Mouse (Mus musculus) adrenal gland, adult 2 months (tissue): ENCODE measurements around the gene Cipc. TPM values are rescaled to one million over a fixed set of nuclear protein-coding genes. Genes with fewer than 3 reads are reported as not detected.

Source experiments
- DNase-seq: peaks from one replicate; pipeline ENCODE4 v3.0.0; 2021
- polyA plus RNA-seq: library from polyadenylated mRNA; depleted of rRNA; stranded (reverse); fragments of >200 nt; gene quantifications from 2 replicates; pipeline ENCODE4 v1.2.3, GENCODE M21; 2012; rRNA removed
- total RNA-seq, 2 experiments: library from RNA; stranded (reverse); gene quantifications; 2 replicates each; pipeline ENCODE4 v1.2.3; 2021

The Cipc gene
- total and polyA plus RNA-seq, 3 experiments: 17.9 to 39.8 (median 29.3) TPM

DNA sequence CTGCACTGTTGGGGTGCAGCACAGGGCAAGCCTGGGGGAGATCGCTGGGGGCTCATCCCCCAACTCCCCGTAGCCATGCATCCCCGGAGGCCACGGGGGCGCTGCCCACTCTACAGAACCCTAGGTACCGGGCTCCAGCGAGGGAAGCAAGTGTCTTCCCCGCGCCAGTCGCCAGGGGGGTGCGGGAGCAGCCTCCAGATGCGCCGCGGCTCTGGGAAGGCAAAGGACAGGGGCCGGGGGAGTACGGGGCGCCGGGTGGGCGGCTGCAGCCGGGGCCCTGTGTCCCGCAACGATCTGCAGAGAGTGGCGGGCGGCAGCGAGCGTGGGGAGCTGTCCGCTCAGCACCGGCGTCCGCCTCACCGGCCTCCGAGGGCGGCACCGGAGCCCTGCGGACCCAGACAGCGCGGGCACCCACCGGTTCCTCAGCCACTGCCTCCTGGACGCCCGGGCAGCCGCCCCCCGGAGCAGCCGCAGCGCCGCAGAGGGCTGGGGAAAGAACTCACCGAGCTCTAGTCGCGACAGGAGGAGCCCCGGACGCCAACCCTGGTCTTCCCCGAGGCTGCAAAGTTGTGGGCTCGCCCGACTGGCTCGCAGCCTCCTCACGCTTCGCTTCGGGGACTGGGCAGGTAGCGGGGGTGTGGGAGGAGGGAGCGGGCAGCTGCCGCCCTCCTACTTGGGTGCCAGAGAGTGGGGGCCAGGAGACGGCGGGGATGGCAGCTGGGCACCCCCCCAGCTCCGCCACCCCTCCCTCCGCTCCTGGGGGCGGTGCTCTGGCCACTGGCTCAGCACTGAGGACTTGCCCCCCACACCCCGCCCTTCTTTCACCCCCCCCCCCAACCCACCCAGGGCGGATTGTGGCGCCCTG lies 43.3 kb downstream of the Cipc start, which contains the start of gene Zdhhc22:
Zdhhc22 (minus strand) TSS at position 541 of the 865 bp plus-strand sequence.
- DNase-seq: peak; percentile 46

DNA sequence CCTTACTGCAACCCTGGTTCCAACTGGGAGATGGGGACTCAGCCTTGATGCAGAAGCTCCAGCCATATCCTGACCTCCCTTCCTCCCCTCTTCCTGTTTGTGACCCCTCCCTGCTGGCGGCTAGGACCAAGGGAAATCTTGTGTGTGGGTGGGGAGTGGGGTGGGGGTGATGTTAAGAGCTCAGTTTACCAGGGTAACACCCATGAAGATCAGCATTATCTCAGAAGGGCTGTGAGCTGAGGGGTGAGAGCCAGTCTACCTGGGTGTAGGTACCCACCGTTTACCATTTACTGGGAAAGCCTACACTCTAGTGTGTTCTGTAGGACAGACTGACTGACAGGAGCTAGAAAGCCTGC lies 43.9 kb downstream of the Cipc start:
- no peak for DNase-seq

DNA sequence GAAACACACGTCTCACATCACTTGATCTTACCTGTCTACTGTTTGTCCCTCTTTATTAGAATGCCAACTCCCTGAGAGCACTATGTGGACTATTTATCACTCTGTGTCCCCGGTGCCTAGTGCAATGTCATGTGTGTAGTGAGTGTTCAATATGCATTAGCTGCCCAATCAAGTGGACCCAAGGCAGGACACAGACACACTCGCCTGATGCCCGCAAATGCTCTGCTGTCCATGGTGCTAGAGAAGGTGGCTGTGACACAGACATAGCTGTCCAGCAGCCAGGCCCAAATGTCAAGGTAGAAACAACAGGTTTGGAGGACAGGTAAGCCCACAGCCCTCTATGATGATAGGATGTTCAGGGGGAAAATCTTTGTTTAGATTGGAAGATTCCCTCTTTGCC lies 47.3 kb downstream of the Cipc start:
- no peak for DNase-seq

DNA sequence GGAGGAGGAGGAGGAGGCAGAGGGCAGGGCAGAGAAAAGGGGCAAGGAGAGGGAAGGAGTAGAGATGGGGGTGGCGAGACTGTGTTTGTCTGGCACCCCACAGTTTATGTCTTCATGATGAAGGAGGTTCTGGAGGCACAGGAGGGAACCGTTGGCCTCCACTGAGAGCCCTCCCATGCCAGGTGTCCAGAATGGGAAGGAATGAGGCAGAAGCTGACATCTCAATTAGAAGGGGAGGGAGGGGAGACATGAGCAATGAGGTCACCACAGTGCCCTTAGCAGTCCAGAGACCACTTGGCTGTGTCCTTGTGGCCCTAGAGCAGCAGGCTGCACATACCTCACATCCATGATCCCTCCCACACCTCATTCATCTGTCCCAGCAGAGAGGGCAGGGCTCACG lies 47.9 kb downstream of the Cipc start:
- DNase-seq: no peak

DNA sequence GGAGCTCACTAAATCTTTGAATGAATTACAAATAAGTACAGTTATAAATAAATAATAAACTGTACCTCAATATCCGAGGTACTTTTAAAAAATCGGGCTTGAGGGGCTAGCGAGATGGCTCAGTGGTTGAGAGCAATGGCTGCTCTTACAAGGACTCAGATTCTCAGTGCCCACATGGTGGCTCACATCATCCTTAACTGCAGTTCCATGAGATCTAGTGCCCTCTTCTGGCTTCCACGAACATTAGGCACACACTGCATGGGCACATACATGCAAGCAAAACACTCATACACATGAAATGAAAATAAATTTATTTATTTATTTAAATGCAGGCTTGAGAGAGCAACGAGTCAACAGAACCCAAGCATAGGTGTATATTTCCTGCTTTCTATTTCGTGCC lies 49.1 kb downstream of the Cipc start:
- DNase-seq: no peak

GRCm38 (mm10) chr12:86998699-86999098 lies 51.9 kb downstream of the Cipc start:
- no peak for DNase-seq

DNA sequence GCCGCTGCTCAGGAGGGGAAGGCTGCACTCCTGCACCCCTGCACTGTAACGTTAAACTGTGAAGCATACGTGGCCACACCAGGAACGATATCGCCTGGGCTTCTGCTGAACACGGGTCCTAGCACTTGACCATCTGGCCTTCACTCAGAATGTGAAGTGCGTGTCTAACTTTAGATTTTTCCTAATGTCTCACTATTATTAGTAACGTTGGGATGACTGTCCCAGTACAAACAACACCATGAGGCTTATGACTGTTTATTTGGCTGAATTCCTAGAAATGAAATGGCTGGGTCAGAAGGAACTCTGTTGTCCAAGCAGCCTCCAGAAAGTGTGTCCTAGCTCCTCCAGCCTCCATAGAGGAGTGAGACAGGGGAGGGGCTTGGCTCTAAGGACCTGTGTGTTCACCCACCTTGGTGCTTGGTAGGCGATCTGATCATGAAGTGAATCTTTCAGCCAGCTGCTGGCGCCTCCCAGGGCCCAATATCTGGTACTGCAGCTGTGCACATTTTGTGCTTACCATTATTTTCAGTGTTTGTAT lies 52.5 kb downstream of the Cipc start:
- no peak for DNase-seq

DNA sequence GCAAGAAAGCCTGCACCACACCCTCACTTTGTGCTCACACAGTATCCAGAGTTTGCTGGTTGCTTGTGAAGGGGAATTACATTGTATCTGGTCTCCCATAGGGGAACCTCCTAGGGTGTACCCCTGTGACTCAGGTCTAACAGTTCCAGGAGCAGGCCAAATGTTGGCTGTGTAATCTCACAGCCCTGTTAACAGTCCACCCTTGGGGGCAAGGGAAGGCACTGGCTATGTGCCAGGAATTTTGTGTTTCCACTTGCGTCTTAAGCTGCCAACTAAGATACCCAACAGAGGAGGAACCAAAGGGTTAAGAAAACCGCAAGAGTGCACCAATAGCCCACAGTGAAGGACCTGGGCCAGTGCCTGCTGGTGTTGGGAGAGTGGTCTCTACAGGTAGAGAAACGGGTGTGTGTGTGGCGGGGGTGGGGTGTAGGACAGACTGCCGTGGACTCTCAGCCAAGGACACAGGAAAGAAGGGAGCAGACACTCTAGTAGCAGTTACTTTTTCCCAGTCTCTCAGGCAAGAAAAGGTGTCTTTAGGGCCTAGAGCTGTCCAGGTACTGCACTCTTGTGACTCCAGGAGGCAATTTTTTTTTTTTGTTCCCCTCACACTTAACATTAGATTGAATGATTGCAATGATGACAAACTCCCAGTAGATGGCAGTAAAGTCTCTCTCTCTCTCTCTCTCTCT lies 53.5 kb downstream of the Cipc start:
- DNase-seq: no peak

- no peak for DNase-seq
Measured at GRCm38 (mm10) chr12:87000840-87001176, 54.0 kb downstream of the Cipc start.

DNA sequence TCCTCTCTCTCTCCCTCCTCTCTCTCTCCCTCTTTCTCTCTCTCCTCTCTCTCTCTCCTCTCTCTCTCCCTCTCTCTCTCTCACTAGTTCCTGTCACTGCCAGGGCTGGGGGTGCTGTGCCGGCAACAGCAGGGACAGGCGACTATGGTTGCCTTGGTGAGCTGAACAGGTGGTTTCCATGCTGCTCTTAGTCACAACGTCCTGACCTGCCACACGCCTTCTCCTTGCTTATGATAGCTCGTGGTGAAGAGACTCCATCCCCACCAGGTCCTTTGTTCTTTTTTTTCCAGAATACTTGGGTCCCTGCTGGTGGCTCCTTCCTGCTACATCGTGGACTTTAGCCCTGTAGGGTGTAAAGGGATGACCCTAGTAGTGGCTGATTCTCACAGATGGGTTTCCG lies 55.4 kb downstream of the Cipc start:
- no peak for DNase-seq

DNA sequence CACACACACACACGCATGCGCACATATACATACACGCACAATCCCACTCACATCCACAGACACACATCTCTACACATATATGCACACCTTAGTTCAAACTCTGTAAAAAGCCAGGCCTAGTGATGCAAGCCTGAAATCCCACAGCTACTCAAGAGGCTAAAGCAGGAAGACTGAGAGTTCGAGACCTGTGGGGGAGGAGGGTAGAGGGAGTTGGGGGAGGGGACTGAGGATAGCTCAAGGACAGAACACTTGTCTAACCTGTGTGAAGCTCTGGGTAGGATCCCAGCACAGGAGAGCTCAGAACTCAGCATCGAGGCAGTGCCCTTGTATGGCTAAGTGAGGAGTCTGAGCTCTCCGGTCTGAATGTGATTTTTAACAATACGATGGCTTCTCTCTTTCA lies 56.0 kb downstream of the Cipc start:
- DNase-seq: no peak

DNA sequence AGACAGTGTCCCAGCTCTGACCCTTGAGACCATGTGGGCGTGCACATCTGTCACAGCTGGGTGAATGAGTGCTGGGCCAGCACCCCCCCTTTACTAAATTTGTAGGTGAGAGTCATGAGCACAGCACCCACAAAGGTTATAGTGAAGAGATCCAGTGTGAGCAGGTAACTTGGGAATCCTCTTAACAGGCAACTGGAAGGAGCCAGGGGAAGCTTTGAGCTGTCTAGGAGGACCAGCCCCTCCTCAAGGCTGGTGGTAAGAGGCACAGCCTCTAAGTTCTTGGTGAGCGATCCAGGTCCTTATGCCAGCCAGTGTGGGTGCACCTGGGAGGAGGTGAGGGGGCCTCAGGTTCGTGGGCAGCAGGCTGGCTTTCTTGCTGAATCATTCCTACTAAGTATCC lies 56.8 kb downstream of the Cipc start:
- no peak for DNase-seq

GRCm38 (mm10) chr12:87004596-87004995 lies 57.8 kb downstream of the Cipc start:
- DNase-seq: no peak

Other genes with a start within 250 kb of the Cipc start
- gene Angel1, start 220.6 kb upstream of the Cipc start, total RNA-seq: 1 to 10 TPM; 2.3 to 5.1 TPM
- 2.7 and 3.7 TPM in 2 replicates for gene Angel1, start 220.6 kb upstream of the Cipc start, polyA plus RNA-seq
- not detected for gene Lrrc74a, start 212.7 kb upstream of the Cipc start, total RNA-seq
- gene Lrrc74a, start 212.7 kb upstream of the Cipc start, polyA plus RNA-seq: not detected in 2 replicates
- gene Irf2bpl, start 62.2 kb upstream of the Cipc start, total RNA-seq: 10 to 100 TPM; 51.1 to 79.5 TPM
- 121 and 122 TPM in 2 replicates for gene Irf2bpl, start 62.2 kb upstream of the Cipc start, polyA plus RNA-seq
- 1 to 10 TPM; 1.2 to 1.4 TPM for gene Zdhhc22, start 43.4 kb downstream of the Cipc start, total RNA-seq
- 3.1 and 5.2 TPM in 2 replicates for gene Zdhhc22, start 43.4 kb downstream of the Cipc start, polyA plus RNA-seq
- 1 to 10 TPM; 1.3 to 2.4 TPM for gene Tmem63c, start 74.3 kb downstream of the Cipc start, total RNA-seq
- 1.0 and 1.8 TPM in 2 replicates for gene Tmem63c, start 74.3 kb downstream of the Cipc start, polyA plus RNA-seq
- gene Ngb, start 155.5 kb downstream of the Cipc start, total RNA-seq: 1 to 10 TPM; 1.9 to 2.3 TPM
- 4.0 and 7.9 TPM in 2 replicates for gene Ngb, start 155.5 kb downstream of the Cipc start, polyA plus RNA-seq
- 100 to 1,000 TPM; 133 to 179 TPM for gene Gstz1, start 200.1 kb downstream of the Cipc start, total RNA-seq
- 93.7 and 100 TPM in 2 replicates for gene Gstz1, start 200.1 kb downstream of the Cipc start, polyA plus RNA-seq
- gene Pomt2, start 200.9 kb downstream of the Cipc start, total RNA-seq: 10 to 100 TPM; 13.0 to 13.5 TPM
- 12.7 and 13.6 TPM in 2 replicates for gene Pomt2, start 200.9 kb downstream of the Cipc start, polyA plus RNA-seq